Mouse (Mus musculus) lung, postnatal 0 days (tissue): ENCODE data around the gene Mlx.

Experiments
- CTCF ChIP-seq: IDR thresholded peaks from 2 replicates; pipeline ENCODE4 v1.5.1; 2016; ENCODE audit warnings: antibody characterized with exemption, mild to moderate bottlenecking
- EP300 ChIP-seq: IDR thresholded peaks from 2 replicates; pipeline ENCODE4 v1.6.1; 2016; ENCODE audit warnings: antibody characterized with exemption, mild to moderate bottlenecking, control low read depth

- TF ChIP-seq CTCF (no peak), EP300 (no peak)
Measured at GRCm38 (mm10) chr11:101055418-101055817, 31.7 kb upstream of the Mlx start.
